Mouse (Mus musculus) kidney, adult 2 months (tissue): ENCODE measurements around the gene Olfr1411.

Experiments used
- CTCF ChIP-seq: fragments of 200-500 bp; conservative IDR thresholded peaks from 2 replicates; pipeline ENCODE4 v1.5.1; 2011; ENCODE audit warnings: low read depth, mild to moderate bottlenecking, control low read depth, low read length, moderate library complexity, mixed read lengths; ENCODE audit not compliant: insufficient read depth, insufficient read length
- POLR2A ChIP-seq: fragments of 200-500 bp; IDR thresholded peaks from one replicate; pipeline ENCODE4 v1.6.1; 2011; ENCODE audit warnings: low read depth, low read length, control low read depth

GRCm38 (mm10) chr1:92637501-92638172 lies 43.4 kb downstream of the Olfr1411 start:
- TF ChIP-seq CTCF (no peak), POLR2A (no peak)
